Mouse (Mus musculus) right cerebral cortex, postnatal 14 days (tissue): Measurements from ENCODE around the gene Tmem9b.

Experiments
- DNase-seq: peaks from one replicate; pipeline ENCODE4 v3.0.0; 2022

Gene Tmem9b

GRCm38 (mm10) chr7:109734806-109735205 lies 17.9 kb downstream of the Tmem9b start:
- DNase-seq, result no peak

- DNase-seq, result no peak
Measured at GRCm38 (mm10) chr7:109731626-109732025, 21.0 kb downstream of the Tmem9b start, which contains the start of gene Ascl3. Gene Ascl3, minus strand, starts transcription at chr7:109731726.

- DNase-seq, result no peak
Measured at GRCm38 (mm10) chr7:109723697-109724096, 29.0 kb downstream of the Tmem9b start, which contains the start of gene BC051019. Gene BC051019, minus strand, starts transcription at chr7:109723850.

GRCm38 (mm10) chr7:109723114-109723513 lies 29.6 kb downstream of the Tmem9b start:
- no peak for DNase-seq

- DNase-seq, result no peak
Measured at GRCm38 (mm10) chr7:109722618-109723017, 30.1 kb downstream of the Tmem9b start.

GRCm38 (mm10) chr7:109719286-109719685 lies 33.4 kb downstream of the Tmem9b start:
- peak; percentile 38 for DNase-seq

- no peak for DNase-seq
Measured at GRCm38 (mm10) chr7:109713434-109713982, 39.2 kb downstream of the Tmem9b start.

GRCm38 (mm10) chr7:109712198-109712597 lies 40.5 kb downstream of the Tmem9b start:
- DNase-seq, result no peak

GRCm38 (mm10) chr7:109710069-109710468 lies 42.6 kb downstream of the Tmem9b start:
- DNase-seq, result no peak

- DNase-seq, result no peak
Measured at GRCm38 (mm10) chr7:109708961-109709382, 43.7 kb downstream of the Tmem9b start.

GRCm38 (mm10) chr7:109707023-109707785 lies 45.5 kb downstream of the Tmem9b start:
- DNase-seq, result peak; percentile 48

- DNase-seq, result no peak
Measured at GRCm38 (mm10) chr7:109704461-109704860, 48.2 kb downstream of the Tmem9b start.

GRCm38 (mm10) chr7:109704016-109704377 lies 48.7 kb downstream of the Tmem9b start:
- no peak for DNase-seq

GRCm38 (mm10) chr7:109703190-109704015 lies 49.3 kb downstream of the Tmem9b start, which contains the start of the genes St5 and Akip1:
Gene St5, minus strand, starts transcription at chr7:109703605.
Gene Akip1, plus strand, starts transcription at chr7:109703690.
- DNase-seq, result peak; percentile 95

- DNase-seq, result no peak
Measured at GRCm38 (mm10) chr7:109702721-109703120, 50.0 kb downstream of the Tmem9b start.

GRCm38 (mm10) chr7:109700213-109700612 lies 52.5 kb downstream of the Tmem9b start:
- DNase-seq, result no peak

GRCm38 (mm10) chr7:109695339-109695726 lies 57.3 kb downstream of the Tmem9b start:
- DNase-seq, result no peak

- DNase-seq, result no peak
Measured at GRCm38 (mm10) chr7:109694576-109695338, 57.9 kb downstream of the Tmem9b start.

- DNase-seq, result no peak
Measured at GRCm38 (mm10) chr7:109690961-109691360, 61.7 kb downstream of the Tmem9b start.

GRCm38 (mm10) chr7:109690101-109690500 lies 62.6 kb downstream of the Tmem9b start:
- DNase-seq, result no peak

GRCm38 (mm10) chr7:109686585-109687128 lies 66.0 kb downstream of the Tmem9b start:
- no peak for DNase-seq
